Mouse (Mus musculus): ENCODE results near the gene Dglucy. TPM values are rescaled to one million over a fixed set of nuclear protein-coding genes. Genes with fewer than 3 reads are reported as not detected.
"Not testable (repeated sequence)": the region's sequence is repeated elsewhere in the genome, so short reads cannot be mapped to it uniquely, and the experiment has no call there.

Dglucy gene
- polyA plus RNA-seq, 1 experiment from 2014 or later: 3.6 TPM

DNA sequence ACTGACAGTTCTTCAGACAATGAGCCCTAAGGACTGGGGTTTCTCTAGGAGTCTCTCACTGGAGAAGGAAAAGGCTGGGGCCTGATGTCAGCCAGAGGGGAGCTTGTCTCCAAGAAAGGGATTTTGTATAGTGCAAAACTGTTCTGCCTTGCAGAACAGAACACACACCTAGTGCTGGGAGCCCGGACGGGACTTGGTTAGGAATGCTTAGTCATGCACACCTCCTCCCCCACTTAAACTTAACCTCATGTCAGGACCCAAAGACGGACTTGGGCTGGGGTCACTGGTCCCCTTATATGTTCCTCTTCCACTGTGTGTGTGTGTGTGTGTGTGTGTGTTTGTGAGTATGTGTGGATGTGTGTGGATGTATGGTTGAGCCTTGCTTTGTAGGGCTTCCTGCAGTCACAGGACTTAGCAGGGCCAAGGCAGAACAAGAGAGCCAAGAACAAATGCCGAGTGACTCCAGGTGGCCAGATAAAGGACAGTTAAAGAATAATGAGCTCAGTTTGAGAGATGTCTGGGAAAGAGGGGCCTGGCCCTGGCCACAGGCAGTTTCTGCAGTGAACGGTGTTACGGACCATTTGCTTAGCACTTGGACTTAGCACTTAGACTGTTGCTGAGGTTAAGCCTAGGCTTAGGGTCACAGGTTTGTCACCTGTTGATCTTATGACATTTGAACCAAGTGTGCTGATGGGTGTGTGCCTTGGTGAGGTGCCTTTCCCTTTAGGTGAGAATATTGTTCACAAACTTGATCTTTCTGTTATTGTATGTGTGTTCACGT is 15.8 kb downstream of the Dglucy start:
- ATAC-seq (ENCODE audit: low FRiP score, low TSS enrichment): peak; percentile 46; the same call in 1 of the 2 replicates
- 38% methylated on average over 7 of the region's 7 CpGs for WGBS
- no peak overlapping the region for H3K9ac ChIP-seq (ENCODE audit: low read depth, low read length)
- H3K9me3 ChIP-seq (ENCODE audit: control insufficient read depth, low read length): no peaks in the 10 kb centered on the region
- no peaks in the 10 kb centered on the region for H3K4me1 ChIP-seq (ENCODE audit: control insufficient read depth, insufficient read depth, low read length)
- no peak overlapping the region for H3K27ac ChIP-seq (ENCODE audit: low read depth, low read length)
- no peak overlapping the region for H3K4me3 ChIP-seq (ENCODE audit: low read length)
- H3K4me2 ChIP-seq (replicated peaks; ENCODE audit: low read depth, low read length): no peak overlapping the region
- no peaks in the 10 kb centered on the region for H3K36me3 ChIP-seq (ENCODE audit: control insufficient read depth, insufficient read depth, low read length)
- no peaks in the 10 kb centered on the region for H3K27me3 ChIP-seq (ENCODE audit: control insufficient read depth, insufficient read depth, low read length)

DNA sequence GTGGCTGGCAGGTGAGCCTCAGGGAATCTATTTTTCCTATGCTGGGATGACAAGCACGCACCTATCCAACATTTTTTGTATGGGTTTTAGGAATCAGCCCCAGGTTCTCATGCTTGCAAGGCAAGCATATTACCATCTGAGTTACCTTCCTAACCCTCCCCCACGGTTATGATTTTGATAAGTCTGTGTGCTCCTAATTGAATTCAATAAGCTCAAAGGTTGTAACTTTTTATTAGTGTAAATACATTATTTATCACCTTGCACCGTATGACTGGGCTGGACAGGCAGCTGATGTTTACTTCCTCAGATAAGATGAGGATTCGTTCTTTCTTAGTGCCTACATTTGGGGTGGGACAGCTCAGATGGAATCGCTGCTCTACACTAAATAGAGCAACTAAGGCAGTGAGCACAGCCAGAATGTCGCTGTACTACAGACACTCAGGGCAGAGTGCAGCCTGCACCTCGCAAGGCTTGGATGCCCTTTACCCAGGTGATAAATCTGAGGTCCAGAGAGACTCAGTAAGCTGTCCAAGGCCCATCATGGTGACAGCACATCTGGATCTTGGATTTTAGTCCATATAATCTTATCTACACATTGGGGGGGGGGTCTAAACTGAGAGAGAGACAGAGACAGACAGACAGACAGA is 16.7 kb downstream of the Dglucy start:
- no peaks in the 10 kb centered on the region for H3K27me3 ChIP-seq (ENCODE audit: control insufficient read depth, insufficient read depth, low read length)
- no peak for ATAC-seq (ENCODE audit: low FRiP score, low TSS enrichment)
- WGBS: 61% methylated on average over 7 of the region's 7 CpGs

DNA sequence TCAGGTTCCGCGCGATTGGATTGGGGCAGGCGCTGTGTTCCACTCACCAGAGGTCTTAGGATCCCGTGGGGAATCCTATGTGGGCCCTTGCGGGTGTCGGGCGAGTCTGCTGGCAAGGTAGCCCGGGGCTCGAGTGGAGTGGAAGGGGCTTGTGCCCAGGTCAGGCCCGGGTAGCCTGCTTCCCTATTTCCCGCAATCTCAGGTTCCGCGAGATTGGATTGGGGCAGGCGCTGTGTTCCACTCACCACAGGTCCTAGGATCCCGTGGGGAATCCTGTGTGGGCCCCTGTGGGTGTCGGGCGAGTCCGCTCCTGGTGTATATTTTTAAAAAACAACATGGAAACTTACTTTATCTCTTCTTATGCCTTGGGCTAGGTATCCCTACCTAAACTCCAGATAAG is 24.5 kb downstream of the Dglucy start:
- H3K9me3 ChIP-seq (ENCODE audit: control insufficient read depth, low read length); ATAC-seq (ENCODE audit: low FRiP score, low TSS enrichment); H3K27me3 ChIP-seq (ENCODE audit: control insufficient read depth, insufficient read depth, low read length); H3K9ac ChIP-seq (ENCODE audit: low read depth, low read length); H3K27ac ChIP-seq (ENCODE audit: low read depth, low read length); H3K4me3 ChIP-seq (ENCODE audit: low read length); H3K36me3 ChIP-seq (ENCODE audit: control insufficient read depth, insufficient read depth, low read length); H3K4me1 ChIP-seq (ENCODE audit: control insufficient read depth, insufficient read depth, low read length); H3K4me2 ChIP-seq (replicated peaks; ENCODE audit: low read depth, low read length): not testable (repeated sequence)
- 94% methylated on average over 19 of the region's 19 CpGs for WGBS

More for the DNA sequence above, 16.7 kb downstream of the Dglucy start:
- H3K4me3 ChIP-seq (ENCODE audit: low read length): no peak overlapping the region
- no peaks in the 10 kb centered on the region for H3K36me3 ChIP-seq (ENCODE audit: control insufficient read depth, insufficient read depth, low read length)
- H3K27ac ChIP-seq (ENCODE audit: low read depth, low read length): no peak overlapping the region
- H3K9ac ChIP-seq (ENCODE audit: low read depth, low read length): no peak overlapping the region
- H3K9me3 ChIP-seq (ENCODE audit: control insufficient read depth, low read length): no peaks in the 10 kb centered on the region
- no peaks in the 10 kb centered on the region for H3K4me1 ChIP-seq (ENCODE audit: control insufficient read depth, insufficient read depth, low read length)
- H3K4me2 ChIP-seq (replicated peaks; ENCODE audit: low read depth, low read length): no peak overlapping the region

DNA sequence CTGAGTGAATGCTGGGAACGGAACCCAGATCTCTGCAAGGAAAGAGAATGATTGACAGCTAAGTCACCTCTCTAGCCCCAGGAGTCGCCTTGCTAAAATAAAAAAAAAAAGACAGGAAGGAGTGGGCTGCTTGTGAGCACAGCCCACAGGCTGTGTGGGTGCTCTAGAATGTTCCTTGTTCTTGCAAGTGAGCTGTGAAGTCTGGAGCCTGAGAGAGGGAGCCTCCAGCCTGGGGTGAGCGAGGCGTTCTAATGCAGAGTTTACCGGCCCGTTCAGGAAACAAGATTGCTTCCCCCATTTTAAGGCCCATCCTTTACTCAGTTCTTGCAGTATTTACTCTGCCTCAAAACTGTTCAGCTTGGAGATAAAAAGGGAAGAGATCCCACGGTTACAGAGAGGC is 28.4 kb downstream of the Dglucy start:
- no peak overlapping the region for H3K27ac ChIP-seq (ENCODE audit: low read depth, low read length)
- H3K4me1 ChIP-seq (ENCODE audit: control insufficient read depth, insufficient read depth, low read length): no peaks in the 10 kb centered on the region
- H3K9ac ChIP-seq (ENCODE audit: low read depth, low read length): no peak overlapping the region
- H3K27me3 ChIP-seq (ENCODE audit: control insufficient read depth, insufficient read depth, low read length): no peaks in the 10 kb centered on the region
- no peak overlapping the region for H3K4me3 ChIP-seq (ENCODE audit: low read length)
- H3K4me2 ChIP-seq (replicated peaks; ENCODE audit: low read depth, low read length): no peak overlapping the region
- H3K9me3 ChIP-seq (ENCODE audit: control insufficient read depth, low read length): no peaks in the 10 kb centered on the region
- no peak for ATAC-seq (ENCODE audit: low FRiP score, low TSS enrichment)
- H3K36me3 ChIP-seq (ENCODE audit: control insufficient read depth, insufficient read depth, low read length): no peaks in the 10 kb centered on the region
- 81% methylated on average over 7 of the region's 7 CpGs for WGBS

DNA sequence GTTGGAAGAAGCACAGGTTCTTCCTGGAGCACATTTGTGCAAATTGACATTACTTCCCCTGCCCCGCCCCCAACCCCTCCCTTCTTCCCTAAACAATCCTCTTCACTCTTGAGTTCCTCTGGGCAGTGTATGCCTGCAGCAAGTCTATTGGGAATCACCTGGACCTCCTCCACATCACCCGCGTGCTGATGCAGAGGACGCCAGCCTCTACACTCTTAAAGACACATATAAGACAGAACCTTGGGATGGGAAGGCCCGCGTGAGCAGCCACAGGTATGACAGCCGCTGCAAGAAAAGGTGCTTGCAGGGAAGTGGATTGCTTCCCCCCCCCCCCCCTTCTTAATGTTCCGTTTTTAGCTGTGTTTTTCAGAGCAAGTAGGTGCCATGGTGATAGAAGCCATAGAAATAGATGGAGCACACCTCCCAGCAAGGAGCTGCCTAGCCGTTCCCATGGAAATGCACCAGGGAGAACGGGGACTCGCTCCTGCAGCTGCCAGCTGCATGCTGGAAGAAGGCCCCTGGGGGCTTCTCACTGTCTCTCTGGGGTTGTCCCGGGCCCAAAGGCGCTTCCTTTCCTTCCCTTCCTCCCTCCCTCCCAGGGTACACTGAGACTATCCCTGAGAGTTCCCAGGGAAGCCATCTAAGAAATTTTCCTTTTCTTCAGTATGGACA is 29.9 kb downstream of the Dglucy start:
- H3K9me3 ChIP-seq (ENCODE audit: control insufficient read depth, low read length): no peaks in the 10 kb centered on the region

DNA sequence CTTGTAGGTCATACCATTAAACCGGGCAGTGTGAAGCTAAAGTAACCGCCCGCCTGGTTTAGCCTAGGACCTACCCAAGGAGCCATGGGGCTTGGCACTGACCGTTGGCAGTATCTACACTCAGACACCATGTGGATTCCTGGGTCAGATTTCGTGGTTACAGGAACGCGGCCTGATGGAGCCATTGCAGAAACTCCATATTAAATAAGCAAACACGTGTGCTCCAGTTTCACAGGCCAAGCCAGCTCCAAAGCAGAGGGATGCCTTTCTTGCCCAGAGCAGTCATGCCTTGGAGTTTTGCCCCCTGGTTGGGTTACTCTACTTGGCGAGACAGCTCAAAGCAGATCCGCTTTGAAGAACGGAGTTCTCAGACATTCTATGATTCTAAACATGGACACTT is 31.7 kb downstream of the Dglucy start:
- H3K36me3 ChIP-seq (ENCODE audit: control insufficient read depth, insufficient read depth, low read length): no peaks in the 10 kb centered on the region
- H3K9me3 ChIP-seq (ENCODE audit: control insufficient read depth, low read length): no peaks in the 10 kb centered on the region
- no peak for ATAC-seq (ENCODE audit: low FRiP score, low TSS enrichment)
- no peak overlapping the region for H3K9ac ChIP-seq (ENCODE audit: low read depth, low read length)
- no peak overlapping the region for H3K4me3 ChIP-seq (ENCODE audit: low read length)
- 87% methylated on average over 11 of the region's 11 CpGs for WGBS
- no peaks in the 10 kb centered on the region for H3K27me3 ChIP-seq (ENCODE audit: control insufficient read depth, insufficient read depth, low read length)
- H3K4me1 ChIP-seq (ENCODE audit: control insufficient read depth, insufficient read depth, low read length): no peaks in the 10 kb centered on the region
- no peak overlapping the region for H3K4me2 ChIP-seq (replicated peaks; ENCODE audit: low read depth, low read length)
- no peak overlapping the region for H3K27ac ChIP-seq (ENCODE audit: low read depth, low read length)

More for the DNA sequence above, 29.9 kb downstream of the Dglucy start:
- WGBS: 40% methylated on average over 13 of the region's 13 CpGs
- Histone ChIP-seq H3K27ac (ENCODE audit: low read depth, low read length) (no peak overlapping the region), H3K4me1 (ENCODE audit: control insufficient read depth, insufficient read depth, low read length) (no peaks in the 10 kb centered on the region), H3K9ac (ENCODE audit: low read depth, low read length) (no peak overlapping the region), H3K36me3 (ENCODE audit: control insufficient read depth, insufficient read depth, low read length) (no peaks in the 10 kb centered on the region), H3K4me3 (ENCODE audit: low read length) (no peak overlapping the region), H3K27me3 (ENCODE audit: control insufficient read depth, insufficient read depth, low read length) (no peaks in the 10 kb centered on the region), H3K4me2 (replicated peaks; ENCODE audit: low read depth, low read length) (no peak overlapping the region)
- ATAC-seq (ENCODE audit: low FRiP score, low TSS enrichment): no peak

DNA sequence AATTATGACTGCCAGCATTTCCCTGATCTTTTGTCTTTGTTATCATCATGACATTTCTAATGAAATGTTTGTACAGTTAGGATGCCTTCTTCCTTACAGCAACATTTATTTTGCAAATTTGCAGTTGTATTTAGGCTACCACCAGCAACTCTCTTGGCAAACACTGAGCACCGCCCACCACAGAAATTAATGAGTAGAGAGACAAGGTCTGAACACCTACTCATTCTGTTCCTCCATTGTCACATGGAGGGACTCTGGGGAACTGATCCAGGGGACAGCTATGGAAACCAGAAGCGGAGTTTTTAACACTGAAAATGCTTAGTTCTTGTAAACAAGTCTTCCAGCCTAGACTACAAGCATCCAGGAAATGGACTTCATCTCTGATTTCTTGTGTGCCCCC is 35.0 kb downstream of the Dglucy start:
- 92% methylated on average over 2 of the region's 2 CpGs for WGBS
- no peak overlapping the region for H3K9ac ChIP-seq (ENCODE audit: low read depth, low read length)
- no peak overlapping the region for H3K4me3 ChIP-seq (ENCODE audit: low read length)
- no peaks in the 10 kb centered on the region for H3K4me1 ChIP-seq (ENCODE audit: control insufficient read depth, insufficient read depth, low read length)
- ATAC-seq (ENCODE audit: low FRiP score, low TSS enrichment): no peak
- no peaks in the 10 kb centered on the region for H3K27me3 ChIP-seq (ENCODE audit: control insufficient read depth, insufficient read depth, low read length)
- H3K36me3 ChIP-seq (ENCODE audit: control insufficient read depth, insufficient read depth, low read length): no peaks in the 10 kb centered on the region
- H3K27ac ChIP-seq (ENCODE audit: low read depth, low read length): no peak overlapping the region
- no peaks in the 10 kb centered on the region for H3K9me3 ChIP-seq (ENCODE audit: control insufficient read depth, low read length)
- H3K4me2 ChIP-seq (replicated peaks; ENCODE audit: low read depth, low read length): no peak overlapping the region

DNA sequence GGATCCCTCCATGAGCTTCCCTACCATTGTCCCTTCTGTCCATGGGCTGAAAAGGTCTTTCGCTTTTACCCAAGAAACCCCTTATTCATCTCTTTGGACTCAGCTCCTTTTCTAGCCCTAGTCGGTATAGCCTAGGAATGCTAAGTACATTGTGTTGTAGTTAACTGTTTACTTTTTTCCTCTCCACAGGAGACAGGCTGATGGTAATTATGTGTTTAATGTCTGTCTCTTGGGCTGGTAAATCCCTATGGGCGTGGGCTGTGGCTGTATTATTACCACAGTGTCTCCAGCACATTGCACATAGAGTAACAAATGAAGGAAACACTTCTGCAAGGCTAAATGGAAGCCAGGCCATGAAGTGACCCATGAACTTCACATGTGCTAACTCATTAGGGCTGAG is 35.8 kb downstream of the Dglucy start:
- H3K27ac ChIP-seq (ENCODE audit: low read depth, low read length): no peak overlapping the region
- H3K4me3 ChIP-seq (ENCODE audit: low read length): no peak overlapping the region
- no peak overlapping the region for H3K9ac ChIP-seq (ENCODE audit: low read depth, low read length)
- no peaks in the 10 kb centered on the region for H3K9me3 ChIP-seq (ENCODE audit: control insufficient read depth, low read length)
- no peak for ATAC-seq (ENCODE audit: low FRiP score, low TSS enrichment)
- WGBS: 86% methylated on average over 3 of the region's 3 CpGs
- H3K4me1 ChIP-seq (ENCODE audit: control insufficient read depth, insufficient read depth, low read length): no peaks in the 10 kb centered on the region
- no peaks in the 10 kb centered on the region for H3K36me3 ChIP-seq (ENCODE audit: control insufficient read depth, insufficient read depth, low read length)
- no peaks in the 10 kb centered on the region for H3K27me3 ChIP-seq (ENCODE audit: control insufficient read depth, insufficient read depth, low read length)
- H3K4me2 ChIP-seq (replicated peaks; ENCODE audit: low read depth, low read length): no peak overlapping the region

DNA sequence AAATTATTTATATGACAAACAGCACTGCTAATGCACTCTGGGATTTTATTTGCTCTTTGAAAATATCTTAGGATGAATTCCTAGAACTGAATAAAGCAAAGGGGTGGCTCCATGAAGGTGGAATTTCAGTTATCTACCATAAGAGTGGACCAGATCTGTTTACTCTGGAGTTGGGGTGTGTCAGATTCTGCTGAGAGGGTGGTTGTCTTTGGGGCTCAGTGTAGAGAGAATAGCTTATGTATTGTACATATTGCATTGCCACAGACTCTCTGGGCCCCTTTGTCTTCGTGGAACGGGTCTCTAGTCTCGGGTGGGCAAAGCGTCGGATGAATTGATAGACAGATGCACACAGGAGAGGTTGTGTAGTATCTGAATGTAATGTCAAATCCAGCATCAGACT is 38.0 kb downstream of the Dglucy start:
- WGBS: 89% methylated on average over 5 of the region's 5 CpGs
- no peak overlapping the region for H3K4me3 ChIP-seq (ENCODE audit: low read length)
- H3K9ac ChIP-seq (ENCODE audit: low read depth, low read length): no peak overlapping the region
- H3K36me3 ChIP-seq (ENCODE audit: control insufficient read depth, insufficient read depth, low read length): no peaks in the 10 kb centered on the region
- H3K4me1 ChIP-seq (ENCODE audit: control insufficient read depth, insufficient read depth, low read length): no peaks in the 10 kb centered on the region
- no peak overlapping the region for H3K4me2 ChIP-seq (replicated peaks; ENCODE audit: low read depth, low read length)
- no peaks in the 10 kb centered on the region for H3K9me3 ChIP-seq (ENCODE audit: control insufficient read depth, low read length)
- no peak for ATAC-seq (ENCODE audit: low FRiP score, low TSS enrichment)
- H3K27me3 ChIP-seq (ENCODE audit: control insufficient read depth, insufficient read depth, low read length): no peaks in the 10 kb centered on the region
- H3K27ac ChIP-seq (ENCODE audit: low read depth, low read length): no peak overlapping the region

All from kidney, embryonic 14.5 days (tissue).